Mouse (Mus musculus): ENCODE measurements at regions not wholly inside any gene's neighbourhood (a gene's known extent, or its start where the extent isn't known, plus 50 kb on each side); places are given as distances from the start of the nearest gene placed in this dataset.
A peak's percentile ranks its signal among the peaks of the same experiment; 100 is the strongest.

GRCm38 (mm10) chr6:31192197-31192596, 206.3 kb upstream of the Mkln1 start:
- no peak for DNase-seq (ENCODE audit: low spot score)

DNA sequence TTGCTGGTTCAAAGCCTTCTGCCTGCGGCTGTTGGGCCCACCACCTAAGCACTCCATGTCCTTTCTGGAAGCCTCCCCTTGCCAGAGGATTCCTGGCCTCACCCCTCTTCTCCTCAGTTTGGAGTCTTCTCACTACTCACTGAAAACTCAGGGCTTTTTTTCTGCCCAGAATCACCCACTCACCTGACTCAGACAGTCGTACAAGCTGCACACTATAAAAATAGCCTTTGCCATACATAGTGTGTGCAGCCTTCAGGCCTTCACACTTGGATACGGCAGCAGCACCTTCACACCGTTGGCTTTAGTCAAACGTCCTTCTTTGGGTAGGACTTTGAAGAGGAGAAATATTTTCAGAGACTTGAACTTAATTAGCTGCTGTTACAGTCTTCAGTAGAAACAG, 205.3 kb upstream of the Mkln1 start:
- DNase-seq (ENCODE audit: low spot score): no peak

DNA sequence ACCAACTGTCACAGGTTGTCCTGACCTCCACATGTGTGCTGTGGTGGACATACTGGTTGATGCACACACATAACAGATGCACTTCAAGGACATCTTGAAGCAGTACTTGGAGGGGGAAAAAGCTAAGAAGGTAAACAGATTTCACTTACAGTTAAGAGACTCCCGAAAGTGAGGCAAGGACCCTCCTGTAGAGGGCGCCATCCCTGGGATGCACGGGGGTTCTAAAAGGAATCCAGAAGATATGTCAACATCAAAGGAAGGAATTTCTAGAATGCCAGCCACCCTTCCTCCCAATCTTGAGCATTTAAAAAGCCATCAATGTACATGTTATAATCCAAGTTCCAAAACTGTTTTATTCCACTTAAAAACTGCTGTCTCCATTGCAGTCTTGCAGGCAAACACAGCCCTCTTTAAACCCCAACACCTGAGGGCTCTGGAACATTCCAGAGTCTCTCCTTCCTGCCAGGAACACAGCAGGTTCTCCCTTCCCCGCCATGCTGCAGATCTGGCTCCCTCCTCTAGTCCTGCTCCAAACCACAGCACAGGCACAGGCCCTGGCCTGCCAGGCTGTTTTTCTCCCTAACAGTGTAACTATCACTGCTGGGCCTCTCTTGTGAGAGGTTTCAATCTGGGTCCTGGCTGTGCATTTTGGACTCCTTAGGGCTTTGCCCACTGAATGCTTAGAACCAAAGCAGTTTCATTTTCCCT, 200.8 kb upstream of the Mkln1 start:
- no peak for DNase-seq (ENCODE audit: low spot score)

GRCm38 (mm10) chr6:31198340-31198739, 200.2 kb upstream of the Mkln1 start:
- DNase-seq (ENCODE audit: low spot score): no peak

DNA sequence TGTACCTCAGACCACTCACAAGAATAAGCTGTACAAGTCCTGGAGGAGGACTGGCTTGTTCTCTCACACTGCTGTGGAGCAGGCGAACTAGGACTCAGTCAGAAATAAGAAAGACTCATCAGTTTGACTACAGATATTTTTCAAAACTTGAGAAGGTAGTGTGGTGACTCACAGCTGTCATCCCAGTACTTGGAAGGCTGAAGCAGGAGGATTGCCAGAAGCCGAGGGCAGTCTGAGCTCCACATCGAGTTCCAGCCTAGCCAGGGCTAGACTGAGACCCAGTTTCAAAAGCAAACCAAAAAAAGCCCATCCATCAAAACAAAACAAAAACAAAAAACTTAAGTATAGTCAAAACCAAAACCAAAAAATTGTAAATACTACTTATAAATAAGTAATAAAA, 197.8 kb upstream of the Mkln1 start:
- DNase-seq (ENCODE audit: low spot score): no peak

DNA sequence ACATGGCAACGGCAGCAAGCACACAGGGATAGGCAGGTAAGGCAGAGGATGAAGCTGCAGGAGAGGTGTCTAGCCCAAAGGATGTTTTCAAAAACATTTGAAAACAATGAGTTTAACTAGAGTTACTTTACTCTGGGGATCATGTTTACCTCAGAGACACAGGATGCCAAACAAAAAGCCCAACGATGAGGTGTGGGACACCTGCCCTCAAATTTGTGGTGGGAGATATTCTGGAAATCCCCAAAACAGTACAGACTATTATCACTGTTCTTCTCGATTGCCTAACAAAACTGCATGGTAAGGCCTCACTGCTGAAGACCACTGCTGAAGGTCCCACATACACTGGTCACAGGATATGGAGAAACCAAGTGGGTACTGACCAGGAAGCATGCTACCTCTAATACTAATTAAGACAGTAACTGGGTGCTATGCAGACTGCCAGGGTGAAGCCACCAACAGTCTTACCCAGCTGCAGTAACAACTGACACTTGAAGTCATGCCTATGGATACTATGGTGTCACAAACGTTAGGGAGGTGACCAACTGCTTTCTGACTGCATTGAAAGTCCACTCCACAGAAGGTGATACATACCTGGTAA, 197.1 kb upstream of the Mkln1 start:
- DNase-seq (ENCODE audit: low spot score): no peak

DNA sequence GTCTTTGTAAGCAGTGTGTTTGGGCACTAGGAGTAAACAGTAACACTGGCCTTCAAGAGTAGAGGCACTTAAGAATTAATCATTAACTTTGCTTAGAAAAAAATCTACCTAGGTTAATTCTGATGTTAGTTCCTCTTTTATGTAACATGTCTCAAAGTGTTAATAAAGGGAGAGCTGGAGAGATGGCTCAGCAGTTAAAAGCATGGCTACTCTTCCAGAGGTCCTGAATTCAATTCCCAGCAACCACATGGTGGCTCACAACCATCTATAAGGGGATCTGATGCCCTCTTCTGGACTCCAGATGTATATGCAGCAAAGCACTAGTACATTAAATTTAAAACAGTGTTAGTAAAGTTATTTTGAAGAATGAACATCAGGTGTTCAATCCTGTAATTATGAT, 195.9 kb upstream of the Mkln1 start:
- no peak for DNase-seq (ENCODE audit: low spot score)

- no peak for DNase-seq (ENCODE audit: low spot score)
These were observed 194.1 kb upstream of the Mkln1 start for GRCm38 (mm10) chr6:31204434-31204833.

GRCm38 (mm10) chr6:31204839-31205238, 193.7 kb upstream of the Mkln1 start:
- DNase-seq (ENCODE audit: low spot score): no peak

- DNase-seq (ENCODE audit: low spot score): no peak
These were observed 192.4 kb upstream of the Mkln1 start for GRCm38 (mm10) chr6:31206106-31206505.

DNA sequence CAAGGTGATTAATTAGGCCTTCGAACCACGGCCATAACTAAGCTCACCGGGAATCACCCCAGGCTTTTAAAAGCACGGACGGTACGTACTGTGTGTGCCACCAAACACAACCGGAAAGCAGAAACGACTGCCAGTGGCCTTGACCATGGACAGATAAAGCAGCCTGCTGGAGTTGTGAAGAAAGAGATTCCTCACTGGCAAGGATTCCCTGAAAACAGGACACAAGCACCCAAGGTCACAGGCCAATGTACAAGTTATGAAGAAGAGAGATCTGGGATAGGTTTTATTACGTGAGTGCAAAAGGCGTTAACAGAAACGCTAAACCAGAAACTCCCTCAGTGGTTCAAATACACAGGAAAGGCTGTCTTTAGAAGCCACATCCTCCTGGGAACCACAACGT, 191.3 kb upstream of the Mkln1 start:
- DNase-seq (ENCODE audit: low spot score): no peak

GRCm38 (mm10) chr6:31208224-31208623, 190.3 kb upstream of the Mkln1 start:
- DNase-seq (ENCODE audit: low spot score): no peak

DNA sequence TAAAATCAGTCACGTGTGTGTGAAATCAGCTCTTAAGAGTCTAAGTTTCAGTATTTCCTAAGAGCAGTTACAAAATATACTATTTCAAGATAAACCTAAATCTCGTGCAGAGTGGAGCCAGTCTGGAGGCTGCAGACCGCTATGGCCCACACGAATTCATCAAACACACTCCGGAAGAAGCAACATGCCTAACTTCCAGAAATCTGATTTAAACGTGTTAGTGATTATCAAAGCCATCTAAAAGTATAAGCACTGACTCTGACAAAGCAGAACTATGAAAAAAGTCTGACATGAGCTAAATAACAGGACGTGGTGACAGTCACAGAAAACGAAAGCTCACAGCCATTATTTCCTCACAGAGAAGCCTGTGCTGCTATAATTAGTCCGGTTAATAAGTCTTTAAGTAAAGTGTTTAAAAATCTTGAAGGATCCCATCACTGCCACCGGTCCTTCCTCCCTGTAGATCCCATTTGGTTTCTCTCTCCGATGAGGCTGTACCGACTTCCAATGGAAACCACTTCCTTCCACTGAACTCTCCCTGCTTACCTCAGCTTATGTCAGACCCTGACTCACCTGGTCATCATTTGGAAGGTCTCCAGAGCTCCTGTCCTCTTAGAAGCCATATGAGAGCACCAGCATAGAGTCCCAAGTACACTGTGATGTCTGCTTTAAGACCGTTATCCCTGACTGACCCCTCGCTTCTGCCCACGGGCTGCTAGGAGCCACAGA, 189.0 kb upstream of the Mkln1 start:
- DNase-seq (ENCODE audit: low spot score): no peak

DNA sequence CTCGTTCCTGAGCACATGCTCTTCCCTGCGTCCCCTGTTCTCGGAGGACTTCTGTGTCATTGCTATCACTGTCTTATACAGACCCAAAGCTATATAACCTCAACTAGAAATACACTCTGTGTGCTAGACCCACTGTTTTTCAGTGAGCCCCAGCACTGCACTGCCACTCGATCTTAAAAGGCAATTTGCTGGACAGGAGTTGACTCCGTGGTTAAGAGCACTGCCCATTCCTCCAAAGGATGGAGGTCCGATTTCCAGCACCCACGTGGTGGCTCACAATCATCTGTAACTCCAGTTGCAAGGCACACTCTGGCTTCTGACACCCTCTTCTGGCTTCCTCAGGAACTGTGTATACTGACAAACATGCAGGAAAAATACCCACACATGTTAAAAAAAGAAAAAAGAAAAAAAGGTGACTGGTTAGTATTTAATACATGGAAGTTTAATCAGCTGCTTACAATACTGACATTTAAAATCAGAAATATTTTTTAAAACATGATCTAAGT, 188.3 kb upstream of the Mkln1 start:
- DNase-seq (ENCODE audit: low spot score): no peak

- no peak for DNase-seq (ENCODE audit: low spot score)
These were observed 187.4 kb upstream of the Mkln1 start for GRCm38 (mm10) chr6:31211091-31211490.

DNA sequence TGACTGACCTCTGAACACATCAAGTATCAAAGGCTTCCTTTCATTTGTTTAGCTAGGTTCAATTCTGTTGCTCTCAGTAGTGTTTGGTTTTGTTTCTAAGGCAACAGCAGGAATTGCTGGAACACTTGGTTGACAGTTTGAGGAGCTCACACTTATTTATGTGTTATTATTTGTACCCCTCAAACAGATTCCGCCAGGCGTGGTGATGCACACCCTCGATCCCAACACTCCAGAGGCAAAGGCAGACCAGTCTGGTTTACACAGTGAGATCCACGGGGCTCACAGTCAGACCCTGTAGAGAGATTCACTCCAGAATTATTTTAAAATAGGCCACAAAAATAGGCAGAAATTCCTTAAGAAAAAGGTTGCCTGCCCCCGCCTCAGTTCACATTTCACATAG, 186.9 kb upstream of the Mkln1 start:
- no peak for DNase-seq (ENCODE audit: low spot score)

DNA sequence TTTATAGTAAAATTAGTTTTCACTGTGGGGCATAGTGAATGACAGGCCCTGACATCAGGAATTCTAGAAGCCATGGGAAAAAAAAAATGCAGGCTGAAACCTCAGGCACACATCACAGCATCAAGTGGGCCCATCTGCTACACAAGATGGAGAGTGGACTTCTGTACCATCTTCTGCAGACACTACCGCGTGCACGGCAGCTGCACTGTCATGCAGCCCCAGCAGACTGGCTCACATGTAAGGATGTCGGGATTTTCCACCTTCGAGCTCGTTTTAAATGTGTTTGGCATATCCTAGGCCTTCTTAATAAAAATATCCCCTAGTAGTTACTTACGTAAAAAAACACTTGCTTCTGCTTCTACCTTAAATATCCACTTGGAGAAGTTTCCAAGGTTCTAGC, 186.5 kb upstream of the Mkln1 start:
- no peak for DNase-seq (ENCODE audit: low spot score)

DNA sequence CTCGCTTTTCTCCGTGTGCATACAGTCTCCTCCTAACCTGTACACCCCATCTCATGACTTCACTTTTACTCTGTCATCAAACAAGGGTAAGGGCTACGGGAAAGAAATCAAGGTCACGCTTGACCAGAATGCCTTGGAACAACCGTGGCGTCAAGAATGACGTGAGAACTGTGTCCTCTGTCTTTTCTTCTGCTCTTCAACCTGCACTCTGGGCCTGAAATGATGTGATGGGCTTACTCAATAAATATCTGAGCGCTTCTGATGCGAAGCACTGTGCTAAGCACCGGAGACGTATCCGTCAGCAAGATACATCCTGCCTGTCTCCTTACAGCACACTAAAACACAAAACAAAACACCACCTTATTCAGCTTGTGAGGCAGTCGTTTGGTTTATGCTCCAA, 185.8 kb upstream of the Mkln1 start:
- DNase-seq (ENCODE audit: low spot score): no peak

DNA sequence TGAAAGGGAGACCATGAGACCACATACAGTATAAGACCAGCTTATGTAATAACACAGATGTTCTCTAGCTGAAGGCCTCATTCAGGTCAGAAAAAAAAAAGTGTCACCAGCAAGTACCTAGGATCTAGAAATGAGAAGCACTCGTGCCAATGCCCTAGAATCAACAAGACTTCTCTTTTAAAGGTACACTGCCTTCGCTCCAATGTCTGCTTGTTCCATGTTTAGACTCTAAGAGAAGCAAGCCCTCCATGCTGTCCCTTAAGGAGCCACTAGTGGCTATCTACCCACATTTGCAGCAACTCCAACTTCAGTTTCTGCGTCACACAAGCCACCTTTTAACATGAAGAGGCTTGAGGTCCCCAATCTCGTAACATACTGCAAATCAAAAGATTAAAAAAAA, 185.4 kb upstream of the Mkln1 start:
- DNase-seq (ENCODE audit: low spot score): no peak

DNA sequence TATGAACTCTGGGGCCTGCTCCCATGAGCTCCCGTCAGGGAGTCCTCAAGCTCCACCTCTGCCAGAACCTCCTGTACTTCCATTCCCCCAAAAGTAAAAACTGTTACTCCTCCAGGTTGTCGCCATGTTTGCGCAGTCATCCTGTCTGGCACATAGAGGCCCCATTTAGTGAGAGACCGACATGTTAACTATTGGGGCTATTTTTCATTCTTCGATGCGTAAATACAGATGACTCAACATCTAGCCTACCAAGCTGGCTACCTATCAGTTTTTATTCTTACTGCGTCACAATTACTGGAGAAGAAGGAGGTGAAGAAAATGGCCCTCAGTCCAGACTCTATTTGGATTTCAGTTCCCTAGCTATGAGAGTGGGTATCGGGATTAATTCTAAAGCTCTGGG, 182.9 kb upstream of the Mkln1 start:
- no peak for DNase-seq (ENCODE audit: low spot score)

DNA sequence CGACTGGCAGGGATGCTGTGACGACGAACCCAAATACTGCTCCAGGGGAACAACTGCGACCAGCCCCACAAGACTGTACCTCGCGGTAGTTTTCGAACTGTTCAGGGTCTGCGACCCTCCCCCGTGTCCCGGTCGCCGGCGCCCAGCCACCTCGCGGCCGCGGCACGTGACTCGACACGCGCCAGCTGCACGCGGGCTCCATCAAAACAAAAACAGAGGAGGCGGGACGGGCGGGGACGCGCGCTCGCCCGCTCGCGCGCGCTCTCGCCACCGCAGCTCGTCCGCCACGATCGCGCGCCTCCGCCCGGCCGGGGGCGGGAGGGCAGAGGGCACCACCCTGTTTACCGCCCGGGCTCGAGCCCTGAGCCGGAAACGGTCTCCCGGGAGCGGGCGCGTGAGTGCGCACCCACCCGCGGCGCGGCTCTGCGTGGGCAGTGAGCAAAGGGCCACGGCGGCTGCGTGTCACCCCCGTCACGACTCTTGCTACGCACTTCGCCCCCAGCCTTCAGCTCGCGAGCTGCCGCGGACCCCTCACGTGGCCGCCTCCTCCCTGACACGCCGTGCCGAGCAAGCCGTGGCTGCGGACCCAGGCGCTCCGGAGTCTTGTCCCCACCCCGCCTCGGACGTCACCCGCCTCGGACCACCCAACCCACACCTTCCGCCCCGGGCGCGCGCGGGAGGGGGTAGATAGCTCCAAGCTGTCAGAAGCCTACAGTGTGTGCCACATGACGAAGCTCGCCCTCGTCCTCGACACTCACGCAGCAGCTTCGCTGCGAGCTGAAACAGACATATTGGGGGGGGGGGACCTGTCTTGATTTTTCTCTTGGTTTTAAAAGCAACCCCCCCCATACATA, 182.1 kb upstream of the Mkln1 start:
- DNase-seq (ENCODE audit: low spot score): peak; percentile 69

GRCm38 (mm10) chr6:31217060-31217541, 181.4 kb upstream of the Mkln1 start:
- no peak for DNase-seq (ENCODE audit: low spot score)
